Mouse (Mus musculus): ENCODE data around the gene Mapk8ip2.

Gene Mapk8ip2

GRCm38 (mm10) chr15:89452906-89453864, 528 bp upstream of the Mapk8ip2 start:
- DNase-seq (ENCODE audit: low spot score), result peak; percentile 76

GRCm38 (mm10) chr15:89454857-89455256, 1.1 kb downstream of the Mapk8ip2 start:
- no peak for DNase-seq (ENCODE audit: low spot score)

GRCm38 (mm10) chr15:89455642-89456041, 1.9 kb downstream of the Mapk8ip2 start:
- no peak for DNase-seq (ENCODE audit: low spot score)

GRCm38 (mm10) chr15:89458942-89459341, 5.2 kb downstream of the Mapk8ip2 start:
- no peak for DNase-seq (ENCODE audit: low spot score)

- DNase-seq (ENCODE audit: low spot score), result no peak
Observed at GRCm38 (mm10) chr15:89459821-89460220, 6.1 kb downstream of the Mapk8ip2 start.

- DNase-seq (ENCODE audit: low spot score), result no peak
Observed at GRCm38 (mm10) chr15:89460298-89460697, 6.6 kb downstream of the Mapk8ip2 start.

- no peak for DNase-seq (ENCODE audit: low spot score)
Observed at GRCm38 (mm10) chr15:89461321-89461720, 7.6 kb downstream of the Mapk8ip2 start.

- DNase-seq (ENCODE audit: low spot score), result no peak
Observed at GRCm38 (mm10) chr15:89462176-89462575, 8.5 kb downstream of the Mapk8ip2 start.

- no peak for DNase-seq (ENCODE audit: low spot score)
Observed at GRCm38 (mm10) chr15:89463334-89464235, 9.9 kb downstream of the Mapk8ip2 start.

- DNase-seq (ENCODE audit: low spot score), result no peak
Observed at GRCm38 (mm10) chr15:89465052-89465451, 11.3 kb downstream of the Mapk8ip2 start.

GRCm38 (mm10) chr15:89468577-89468976, 14.9 kb downstream of the Mapk8ip2 start:
- no peak for DNase-seq (ENCODE audit: low spot score)

- no peak for DNase-seq (ENCODE audit: low spot score)
Observed at GRCm38 (mm10) chr15:89471476-89471875, 17.8 kb downstream of the Mapk8ip2 start.

- DNase-seq (ENCODE audit: low spot score), result no peak
Observed at GRCm38 (mm10) chr15:89473370-89473769, 19.7 kb downstream of the Mapk8ip2 start.

- no peak for DNase-seq (ENCODE audit: low spot score)
Observed at GRCm38 (mm10) chr15:89473921-89474320, 20.2 kb downstream of the Mapk8ip2 start.

GRCm38 (mm10) chr15:89474596-89475292, 21.0 kb downstream of the Mapk8ip2 start:
- no peak for DNase-seq (ENCODE audit: low spot score)

- no peak for DNase-seq (ENCODE audit: low spot score)
Observed at GRCm38 (mm10) chr15:89475293-89475600, 21.5 kb downstream of the Mapk8ip2 start.

- peak; percentile 90 for DNase-seq (ENCODE audit: low spot score)
Observed at GRCm38 (mm10) chr15:89475611-89476474, 22.1 kb downstream of the Mapk8ip2 start.

GRCm38 (mm10) chr15:89476475-89476815, 22.7 kb downstream of the Mapk8ip2 start:
- DNase-seq (ENCODE audit: low spot score), result no peak

- no peak for DNase-seq (ENCODE audit: low spot score)
Observed at GRCm38 (mm10) chr15:89477091-89477491, 23.4 kb downstream of the Mapk8ip2 start, which contains the start of gene Arsa. Arsa (minus strand) TSS chr15:89477425.

GRCm38 (mm10) chr15:89477806-89478205, 24.1 kb downstream of the Mapk8ip2 start:
- DNase-seq (ENCODE audit: low spot score), result no peak

- no peak for DNase-seq (ENCODE audit: low spot score)
Observed at GRCm38 (mm10) chr15:89478622-89479021, 24.9 kb downstream of the Mapk8ip2 start.
